Mouse (Mus musculus): ENCODE data around the gene Hpse. TPM values are rescaled to one million over a fixed set of nuclear protein-coding genes. Genes with fewer than 3 reads are reported as not detected.

Gene Hpse
- polyA plus RNA-seq, 1 experiment from 2014 or later, result 1.8 TPM

- no peaks in the 10 kb centered on the region; the same call in 1 of the 2 replicates for H3K4me1 ChIP-seq (ENCODE audit: control insufficient read depth, low read depth, low read length)
- H3K9ac ChIP-seq (ENCODE audit: low read depth, low read length), result no peak overlapping the region
- no peaks in the 10 kb centered on the region for H3K9me3 ChIP-seq (replicated peaks; ENCODE audit: control insufficient read depth, low read length)
- peaks cover 4% of the 10 kb centered on the region; the same call in 1 of the 2 replicates for H3K36me3 ChIP-seq (ENCODE audit: control insufficient read depth, insufficient read depth)
- ATAC-seq (ENCODE audit: low read depth), result peak; percentile 58
- 38% methylated on average over 6 of the region's 6 CpGs for WGBS (ENCODE audit: insufficient replicate concordance)
- no peak overlapping the region for H3K4me2 ChIP-seq (ENCODE audit: low read depth, low read length)
- H3K27me3 ChIP-seq (ENCODE audit: control insufficient read depth, insufficient read depth, low read depth, low read length), result no peaks in the 10 kb centered on the region
- peak overlapping the region; percentile 52; the same call in 1 of the 2 replicates for H3K27ac ChIP-seq (ENCODE audit: low read length)
- H3K4me3 ChIP-seq (ENCODE audit: low read depth, low read length), result no peak overlapping the region
These were observed 63.2 kb downstream of the Hpse start for GRCm38 (mm10) chr5:100656352-100656751.

- no peak overlapping the region for H3K4me3 ChIP-seq (ENCODE audit: low read depth, low read length)
- H3K27me3 ChIP-seq (ENCODE audit: control insufficient read depth, insufficient read depth, low read depth, low read length), result no peaks in the 10 kb centered on the region
- ATAC-seq (ENCODE audit: low read depth), result no peak
- H3K4me2 ChIP-seq (ENCODE audit: low read depth, low read length), result no peak overlapping the region
- H3K36me3 ChIP-seq (ENCODE audit: control insufficient read depth, insufficient read depth), result peaks cover 4% of the 10 kb centered on the region; the same call in 1 of the 2 replicates
- 68% methylated on average over 9 of the region's 9 CpGs for WGBS (ENCODE audit: insufficient replicate concordance)
- H3K9me3 ChIP-seq (replicated peaks; ENCODE audit: control insufficient read depth, low read length), result no peaks in the 10 kb centered on the region
- no peak overlapping the region for H3K9ac ChIP-seq (ENCODE audit: low read depth, low read length)
- H3K27ac ChIP-seq (ENCODE audit: low read length), result no peak overlapping the region
- peaks cover 19% of the 10 kb centered on the region for H3K4me1 ChIP-seq (ENCODE audit: control insufficient read depth, low read depth, low read length)
These were observed 67.2 kb downstream of the Hpse start for GRCm38 (mm10) chr5:100652327-100652726.

DNA sequence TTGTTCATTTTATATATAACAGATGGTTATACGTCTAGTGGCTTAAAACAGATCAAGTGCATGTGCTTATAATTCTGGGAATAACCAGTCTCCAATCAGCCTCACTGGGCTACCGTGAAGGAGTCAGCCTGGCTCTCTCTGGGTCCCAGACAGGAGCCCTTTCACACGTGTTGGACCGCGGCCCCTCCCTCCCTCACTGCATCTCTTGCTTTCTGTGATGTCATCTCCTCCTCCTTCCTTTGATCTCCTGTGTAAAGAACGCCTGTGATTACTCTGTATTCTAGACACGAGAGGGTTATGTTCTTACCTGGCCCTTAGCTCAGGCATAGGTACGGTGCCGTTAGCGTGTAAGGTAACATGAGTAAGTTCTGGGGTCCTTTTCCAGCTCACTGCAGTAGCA lies 68.0 kb downstream of the Hpse start:
- H3K4me3 ChIP-seq (ENCODE audit: low read depth, low read length), result no peak overlapping the region
- peaks cover 19% of the 10 kb centered on the region for H3K4me1 ChIP-seq (ENCODE audit: control insufficient read depth, low read depth, low read length)
- H3K27ac ChIP-seq (ENCODE audit: low read length), result no peak overlapping the region
- no peaks in the 10 kb centered on the region for H3K9me3 ChIP-seq (replicated peaks; ENCODE audit: control insufficient read depth, low read length)
- no peaks in the 10 kb centered on the region for H3K27me3 ChIP-seq (ENCODE audit: control insufficient read depth, insufficient read depth, low read depth, low read length)
- no peak overlapping the region for H3K4me2 ChIP-seq (ENCODE audit: low read depth, low read length)
- 0 out of 2 replicates have a peak, but pooled peaks cover 4% of the 10 kb centered on the region for H3K36me3 ChIP-seq (ENCODE audit: control insufficient read depth, insufficient read depth)
- ATAC-seq (ENCODE audit: low read depth), result no peak
- H3K9ac ChIP-seq (ENCODE audit: low read depth, low read length), result no peak overlapping the region
- WGBS (ENCODE audit: insufficient replicate concordance), result 70% methylated on average over 10 of the region's 10 CpGs

DNA sequence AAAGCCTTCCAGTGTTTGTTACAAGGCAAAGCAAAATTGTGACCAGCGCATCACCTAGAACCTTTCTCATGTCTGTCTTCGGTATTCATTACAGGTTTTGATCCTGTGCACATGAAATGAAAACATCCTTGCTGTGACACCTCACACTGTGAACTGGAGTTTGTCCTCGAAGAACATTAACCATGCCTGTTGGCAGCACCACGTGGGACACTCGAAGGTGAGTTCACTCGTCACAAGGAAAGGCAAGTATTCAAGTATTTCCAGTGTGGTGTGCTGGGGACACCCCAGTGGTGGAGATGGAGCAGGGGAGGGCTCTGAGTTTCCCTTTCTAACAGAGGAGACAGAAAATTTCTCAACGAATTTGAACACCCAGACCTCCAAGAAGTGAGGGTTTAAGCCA lies 68.5 kb downstream of the Hpse start:
- no peaks in the 10 kb centered on the region for H3K27me3 ChIP-seq (ENCODE audit: control insufficient read depth, insufficient read depth, low read depth, low read length)
- H3K4me2 ChIP-seq (ENCODE audit: low read depth, low read length), result no peak overlapping the region
- no peak overlapping the region for H3K27ac ChIP-seq (ENCODE audit: low read length)
- 68% methylated on average over 7 of the region's 7 CpGs for WGBS (ENCODE audit: insufficient replicate concordance)
- no peaks in the 10 kb centered on the region for H3K9me3 ChIP-seq (replicated peaks; ENCODE audit: control insufficient read depth, low read length)
- ATAC-seq (ENCODE audit: low read depth), result no peak
- H3K36me3 ChIP-seq (ENCODE audit: control insufficient read depth, insufficient read depth), result 0 out of 2 replicates have a peak, but pooled peaks cover 4% of the 10 kb centered on the region
- H3K4me3 ChIP-seq (ENCODE audit: low read depth, low read length), result no peak overlapping the region
- peaks cover 19% of the 10 kb centered on the region for H3K4me1 ChIP-seq (ENCODE audit: control insufficient read depth, low read depth, low read length)
- H3K9ac ChIP-seq (ENCODE audit: low read depth, low read length), result no peak overlapping the region

GRCm38 (mm10) chr5:100648546-100648945 lies 71.0 kb downstream of the Hpse start:
- peaks cover 33% of the 10 kb centered on the region for H3K4me1 ChIP-seq (ENCODE audit: control insufficient read depth, low read depth, low read length)
- peak overlapping the region; percentile 35; the same call in 1 of the 2 replicates for H3K4me2 ChIP-seq (ENCODE audit: low read depth, low read length)
- no peak overlapping the region for H3K4me3 ChIP-seq (ENCODE audit: low read depth, low read length)
- 21% methylated on average over 5 of the region's 6 CpGs for WGBS (ENCODE audit: insufficient replicate concordance)
- no peak overlapping the region for H3K9ac ChIP-seq (ENCODE audit: low read depth, low read length)
- H3K27ac ChIP-seq (ENCODE audit: low read length), result no peak overlapping the region
- ATAC-seq (ENCODE audit: low read depth), result no peak
- H3K9me3 ChIP-seq (replicated peaks; ENCODE audit: control insufficient read depth, low read length), result no peaks in the 10 kb centered on the region
- H3K27me3 ChIP-seq (ENCODE audit: control insufficient read depth, insufficient read depth, low read depth, low read length), result no peaks in the 10 kb centered on the region
- H3K36me3 ChIP-seq (ENCODE audit: control insufficient read depth, insufficient read depth), result no peaks in the 10 kb centered on the region

DNA sequence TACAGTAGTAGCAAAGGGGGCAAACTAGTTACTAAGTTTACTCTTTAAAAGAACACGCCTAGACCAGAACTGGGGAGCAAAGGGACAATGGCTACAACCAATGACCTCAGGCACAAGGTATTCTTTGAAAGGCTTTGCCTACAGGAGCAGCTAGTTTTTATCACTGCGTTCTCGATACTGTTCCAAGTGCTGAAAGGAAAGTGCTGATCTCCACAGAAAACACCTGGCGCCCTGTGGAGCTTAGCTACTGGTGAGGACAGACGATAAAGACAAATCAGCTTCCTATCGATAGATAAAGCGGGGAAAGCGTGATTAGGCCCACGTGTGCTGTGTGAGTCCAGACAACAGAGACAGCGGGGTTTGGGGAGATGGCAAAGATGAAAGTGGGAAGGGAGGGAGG lies 71.5 kb downstream of the Hpse start:
- H3K27me3 ChIP-seq (ENCODE audit: control insufficient read depth, insufficient read depth, low read depth, low read length), result no peaks in the 10 kb centered on the region
- H3K27ac ChIP-seq (ENCODE audit: low read length), result no peak overlapping the region
- no peak overlapping the region for H3K9ac ChIP-seq (ENCODE audit: low read depth, low read length)
- H3K4me1 ChIP-seq (ENCODE audit: control insufficient read depth, low read depth, low read length), result peaks cover 38% of the 10 kb centered on the region
- ATAC-seq (ENCODE audit: low read depth), result no peak
- peak overlapping the region; percentile 35 for H3K4me2 ChIP-seq (ENCODE audit: low read depth, low read length)
- 16% methylated on average over 10 of the region's 10 CpGs for WGBS (ENCODE audit: insufficient replicate concordance)
- H3K4me3 ChIP-seq (ENCODE audit: low read depth, low read length), result no peak overlapping the region
- H3K36me3 ChIP-seq (ENCODE audit: control insufficient read depth, insufficient read depth), result no peaks in the 10 kb centered on the region
- no peaks in the 10 kb centered on the region for H3K9me3 ChIP-seq (replicated peaks; ENCODE audit: control insufficient read depth, low read length)

GRCm38 (mm10) chr5:100646558-100646957 lies 73.0 kb downstream of the Hpse start:
- H3K4me1 ChIP-seq (ENCODE audit: control insufficient read depth, low read depth, low read length), result peaks cover 42% of the 10 kb centered on the region
- no peak overlapping the region for H3K4me2 ChIP-seq (ENCODE audit: low read depth, low read length)
- no peak for ATAC-seq (ENCODE audit: low read depth)
- no peak overlapping the region for H3K9ac ChIP-seq (ENCODE audit: low read depth, low read length)
- no peak overlapping the region for H3K27ac ChIP-seq (ENCODE audit: low read length)
- no peaks in the 10 kb centered on the region for H3K36me3 ChIP-seq (ENCODE audit: control insufficient read depth, insufficient read depth)
- H3K9me3 ChIP-seq (replicated peaks; ENCODE audit: control insufficient read depth, low read length), result no peaks in the 10 kb centered on the region; the same call in 1 of the 2 replicates
- H3K4me3 ChIP-seq (ENCODE audit: low read depth, low read length), result no peak overlapping the region
- WGBS (ENCODE audit: insufficient replicate concordance), result 69% methylated on average over 4 of the region's 4 CpGs
- H3K27me3 ChIP-seq (ENCODE audit: control insufficient read depth, insufficient read depth, low read depth, low read length), result no peaks in the 10 kb centered on the region

- Histone ChIP-seq H3K27ac (ENCODE audit: low read length) (peak overlapping the region; percentile 77), H3K27me3 (ENCODE audit: control insufficient read depth, insufficient read depth, low read depth, low read length) (no peaks in the 10 kb centered on the region), H3K4me3 (ENCODE audit: low read depth, low read length) (peak overlapping the region; percentile 8; the same call in 1 of the 2 replicates), H3K4me2 (ENCODE audit: low read depth, low read length) (peak overlapping the region; percentile 48), H3K9ac (ENCODE audit: low read depth, low read length) (no peak overlapping the region), H3K4me1 (ENCODE audit: control insufficient read depth, low read depth, low read length) (peaks cover 45% of the 10 kb centered on the region), H3K9me3 (replicated peaks; ENCODE audit: control insufficient read depth, low read length) (no peaks in the 10 kb centered on the region; the same call in 1 of the 2 replicates), H3K36me3 (ENCODE audit: control insufficient read depth, insufficient read depth) (no peaks in the 10 kb centered on the region)
- 7% methylated on average over 7 of the region's 7 CpGs for WGBS (ENCODE audit: insufficient replicate concordance)
- peak; percentile 89 for ATAC-seq (ENCODE audit: low read depth)
These were observed 75.5 kb downstream of the Hpse start for GRCm38 (mm10) chr5:100643991-100644535.

DNA sequence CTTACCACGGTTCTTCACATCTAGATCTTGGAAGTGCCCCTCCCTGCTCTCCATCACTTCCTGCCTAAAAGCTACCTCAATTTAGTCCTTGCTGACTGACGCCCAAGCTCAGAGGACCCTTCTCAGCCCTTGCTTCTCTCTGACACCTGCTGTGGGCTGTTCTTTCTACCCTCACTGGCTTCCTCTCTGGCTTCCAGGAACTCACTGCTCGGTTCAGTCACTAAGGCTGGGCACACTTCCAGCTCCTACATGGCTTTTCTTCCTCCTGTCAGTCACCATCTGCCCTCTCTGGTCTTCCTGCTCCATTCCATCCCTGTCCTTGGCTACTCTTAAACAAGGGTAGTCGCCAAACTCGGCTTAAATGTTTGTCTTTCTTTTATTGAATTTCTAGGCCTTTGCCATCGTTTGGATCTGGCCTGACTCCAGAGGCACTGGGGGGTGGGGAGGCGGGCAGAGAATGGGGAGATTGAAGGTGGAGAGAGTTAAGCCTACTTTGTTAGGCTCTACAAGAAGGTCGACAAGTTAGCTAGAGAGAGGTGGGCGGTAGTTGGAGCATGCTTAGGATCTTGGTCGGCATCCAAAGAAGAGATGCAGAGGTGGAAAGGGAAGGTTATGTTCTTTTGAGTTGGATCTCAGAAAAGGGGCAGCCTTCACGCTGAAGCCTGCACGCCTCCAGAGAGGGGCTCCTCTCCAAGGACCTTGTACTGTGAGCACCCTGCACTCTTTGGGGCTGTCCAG lies 76.1 kb downstream of the Hpse start:
- H3K4me1 ChIP-seq (ENCODE audit: control insufficient read depth, low read depth, low read length), result peaks cover 43% of the 10 kb centered on the region
- no peak overlapping the region for H3K9ac ChIP-seq (ENCODE audit: low read depth, low read length)
- WGBS (ENCODE audit: insufficient replicate concordance), result 30% methylated on average over 12 of the region's 12 CpGs
- no peaks in the 10 kb centered on the region; the same call in 1 of the 2 replicates for H3K9me3 ChIP-seq (replicated peaks; ENCODE audit: control insufficient read depth, low read length)
- H3K4me2 ChIP-seq (ENCODE audit: low read depth, low read length), result peak overlapping the region; percentile 48
- peak overlapping the region; percentile 8; the same call in 1 of the 2 replicates for H3K4me3 ChIP-seq (ENCODE audit: low read depth, low read length)
- ATAC-seq (ENCODE audit: low read depth), result no peak
- H3K36me3 ChIP-seq (ENCODE audit: control insufficient read depth, insufficient read depth), result no peaks in the 10 kb centered on the region
- no peaks in the 10 kb centered on the region for H3K27me3 ChIP-seq (ENCODE audit: control insufficient read depth, insufficient read depth, low read depth, low read length)
- H3K27ac ChIP-seq (ENCODE audit: low read length), result peak overlapping the region; percentile 77

All from liver, embryonic 16.5 days (tissue).